Mouse (Mus musculus) megakaryocyte, adult 5-6 weeks (primary cell): Measurements from ENCODE around the gene Myh11. TPM values are rescaled to one million over a fixed set of nuclear protein-coding genes. Genes with fewer than 3 reads are reported as not detected.
A peak's percentile ranks its signal among the peaks of the same experiment; 100 is the strongest.

Source experiments
- ATAC-seq: 2 replicates; pipeline ENCODE4 v1.8.0; 2016; ENCODE audit warnings: mild to moderate bottlenecking, inconsistent platforms; ENCODE audit not compliant: poor library complexity, severe bottlenecking
- total RNA-seq, 2 experiments: library from RNA; stranded (forward) in 1 of 2; stranded (reverse) in 1 of 2; fragments of 153-499, 151-499 nt in 1 of 2; fragments of 221-1000, 200-1000 nt in 1 of 2; gene quantifications; 2 replicates each; pipeline versions ENCODE4 v1.2.3 to v1.2.4; 2015 to 2017

Myh11 gene
- total RNA-seq, 2 experiments from 2014 or later: not detected

- no peak for ATAC-seq
These were observed 18.7 kb downstream of the Myh11 start for GRCm38 (mm10) chr16:14272374-14272965.

DNA sequence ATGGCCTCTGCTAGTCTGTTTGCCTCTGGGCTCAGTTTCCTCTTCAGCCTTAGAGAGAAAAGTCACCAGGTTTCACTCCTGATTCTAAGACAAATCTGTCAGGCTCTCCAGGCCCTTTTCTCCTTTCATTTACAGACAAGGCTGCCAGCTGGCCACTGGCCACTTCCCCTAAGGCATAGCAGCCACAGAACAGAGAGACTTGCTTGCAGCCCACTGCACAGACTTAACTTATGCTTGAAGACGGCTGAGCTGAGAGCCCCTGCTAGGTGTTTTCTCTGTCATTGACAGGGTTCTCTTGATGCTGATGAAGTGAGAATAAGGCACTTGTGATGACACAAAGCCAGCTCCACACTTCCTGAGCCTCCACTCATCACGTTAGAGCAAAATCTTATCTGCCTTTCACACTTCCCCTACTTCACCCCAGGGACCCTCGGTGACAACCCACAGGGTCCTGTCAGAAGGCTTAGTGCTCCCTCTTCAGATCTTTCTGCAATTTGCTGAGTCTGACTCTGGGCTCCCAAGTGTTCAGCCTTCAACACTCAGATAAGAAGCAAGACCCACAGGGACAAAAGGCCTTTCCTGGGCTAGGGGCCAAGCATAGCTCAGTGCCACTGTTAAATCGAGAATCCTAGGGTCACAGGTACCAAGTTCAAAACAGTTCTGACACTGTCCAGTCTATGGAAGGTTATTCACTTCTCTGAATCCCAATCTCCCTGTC is 25.8 kb downstream of the Myh11 start:
- no peak for ATAC-seq

DNA sequence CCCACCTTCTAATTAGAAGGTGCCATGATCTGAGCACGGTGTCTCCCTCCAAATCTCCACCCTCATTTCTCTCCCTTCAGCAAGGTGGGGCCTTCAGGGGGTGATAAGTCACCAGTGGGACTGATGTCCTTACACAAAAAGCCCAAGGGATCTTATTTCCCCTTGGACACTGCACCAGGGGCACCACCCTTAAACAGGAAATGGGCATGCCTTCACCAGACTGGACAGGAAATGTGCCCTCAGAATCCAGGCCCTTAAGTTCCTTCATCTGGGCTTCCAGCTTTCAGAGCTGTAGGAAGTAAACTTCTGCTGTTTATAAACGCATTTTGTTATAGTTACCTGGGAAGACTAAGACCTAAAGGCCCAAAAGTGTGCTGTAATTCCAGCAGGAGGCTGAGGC is 26.7 kb downstream of the Myh11 start:
- no peak for ATAC-seq

- no peak for ATAC-seq
These were observed 27.9 kb downstream of the Myh11 start for GRCm38 (mm10) chr16:14263241-14263640.

DNA sequence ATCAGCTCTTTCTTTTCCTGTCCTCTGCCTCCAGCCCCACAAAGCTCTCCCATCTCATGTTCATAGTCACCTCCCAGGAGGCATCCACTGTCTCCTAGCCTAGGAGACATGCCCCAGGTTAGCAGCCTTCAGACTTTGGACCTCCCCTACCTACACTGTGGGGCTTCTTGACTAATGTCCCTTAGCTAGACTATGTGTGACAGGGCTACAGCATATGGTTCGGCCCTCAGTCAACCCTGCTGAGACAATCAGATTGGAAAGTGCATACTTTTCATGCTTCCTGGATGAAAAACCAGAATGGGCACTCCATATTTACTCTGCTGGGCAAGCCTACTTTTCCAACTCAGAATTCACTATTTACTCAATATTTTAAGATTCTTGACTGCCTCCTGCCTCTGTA is 28.8 kb downstream of the Myh11 start:
- no peak for ATAC-seq

GRCm38 (mm10) chr16:14258856-14259255 is 32.3 kb downstream of the Myh11 start:
- no peak for ATAC-seq

DNA sequence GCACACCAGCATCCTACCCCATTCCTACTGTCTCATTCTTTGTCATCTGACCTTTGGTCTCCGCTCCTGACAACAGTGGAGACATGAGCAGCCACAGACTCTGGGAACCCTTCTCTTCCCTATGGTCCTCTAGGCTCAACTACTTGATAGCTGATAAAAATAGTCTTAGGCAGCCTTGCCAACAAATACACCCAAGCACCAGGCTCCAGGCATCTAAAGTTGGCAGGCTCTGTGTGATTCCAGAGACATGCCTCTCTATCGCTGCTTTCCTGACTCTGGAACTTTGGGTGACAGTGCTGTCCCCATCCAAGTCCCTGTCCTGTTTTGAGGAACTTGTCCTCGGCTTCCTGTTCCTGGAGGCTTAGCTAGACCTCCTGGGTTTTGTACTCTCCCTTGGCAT is 37.6 kb downstream of the Myh11 start:
- ATAC-seq: no peak

DNA sequence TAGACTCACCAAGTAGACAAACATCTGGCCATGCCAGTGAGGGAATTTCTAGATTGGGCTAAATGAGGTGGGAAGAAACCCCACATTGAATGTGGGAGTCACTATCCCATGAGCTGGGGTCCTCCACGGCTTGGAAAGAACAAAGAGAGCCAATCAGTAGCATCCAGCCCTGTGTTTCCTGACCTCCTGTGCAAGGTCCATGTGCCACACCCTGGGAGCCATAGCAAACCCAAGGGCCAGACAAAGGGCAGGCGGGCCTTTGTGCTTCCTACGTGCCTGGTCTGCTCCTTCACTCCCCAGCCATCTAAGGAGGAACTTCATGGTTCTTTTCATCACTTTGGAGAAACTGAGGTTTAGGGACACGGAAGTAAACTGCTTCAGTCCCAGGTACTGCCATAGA is 38.3 kb downstream of the Myh11 start:
- no peak for ATAC-seq

- ATAC-seq: no peak
These were observed 41.3 kb downstream of the Myh11 start for GRCm38 (mm10) chr16:14249913-14250312.

- no peak for ATAC-seq
These were observed 48.6 kb downstream of the Myh11 start for GRCm38 (mm10) chr16:14242553-14242952.

DNA sequence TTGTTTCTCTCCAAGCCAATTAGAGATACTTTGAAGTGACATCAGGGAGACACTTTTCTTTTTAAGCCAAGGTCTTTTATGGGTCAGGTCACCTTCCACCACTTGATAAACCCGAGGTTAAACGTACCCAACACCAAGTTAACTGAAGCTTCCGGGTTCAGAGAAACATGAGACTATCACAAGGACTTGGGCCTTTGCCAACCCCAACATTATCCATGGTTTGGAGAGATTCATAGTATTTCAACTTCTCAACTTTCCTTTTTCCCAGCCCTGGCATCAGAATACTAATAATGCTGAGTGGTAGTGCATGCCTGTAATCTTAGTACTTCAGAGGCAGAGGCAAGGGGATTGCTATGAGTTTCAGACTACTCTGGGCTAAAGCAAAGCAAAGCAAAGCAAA is 49.1 kb downstream of the Myh11 start:
- ATAC-seq: no peak

DNA sequence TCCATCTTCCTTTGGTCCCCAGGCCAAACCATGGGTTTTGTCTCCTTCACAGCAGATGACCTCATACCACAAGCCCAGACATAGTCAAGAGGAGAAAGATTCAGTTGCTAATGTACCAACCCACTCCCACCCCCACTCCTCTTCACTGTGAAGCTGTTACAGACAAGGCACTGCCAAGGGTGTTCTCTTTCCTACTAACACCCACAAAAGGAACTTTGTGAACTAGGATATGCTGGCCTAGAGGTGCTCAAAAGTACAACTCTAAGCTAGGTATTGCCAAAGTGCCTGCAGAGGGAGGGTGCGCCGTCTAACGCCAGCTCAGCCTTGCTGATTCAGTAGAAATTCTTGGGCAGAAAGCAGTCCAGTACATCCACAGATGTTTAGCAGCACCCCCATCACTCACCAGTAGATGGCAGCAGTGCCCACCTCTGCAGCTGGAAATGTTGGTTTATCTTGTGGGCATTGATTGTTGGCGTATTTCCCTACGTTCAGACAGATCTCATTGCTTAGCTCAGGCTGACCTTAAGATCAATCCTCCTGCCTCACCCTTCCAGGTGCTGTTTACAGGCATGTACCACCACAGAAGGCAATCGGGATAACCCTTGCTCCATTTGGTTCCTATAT is 54.0 kb downstream of the Myh11 start:
- peak; percentile 88 for ATAC-seq

DNA sequence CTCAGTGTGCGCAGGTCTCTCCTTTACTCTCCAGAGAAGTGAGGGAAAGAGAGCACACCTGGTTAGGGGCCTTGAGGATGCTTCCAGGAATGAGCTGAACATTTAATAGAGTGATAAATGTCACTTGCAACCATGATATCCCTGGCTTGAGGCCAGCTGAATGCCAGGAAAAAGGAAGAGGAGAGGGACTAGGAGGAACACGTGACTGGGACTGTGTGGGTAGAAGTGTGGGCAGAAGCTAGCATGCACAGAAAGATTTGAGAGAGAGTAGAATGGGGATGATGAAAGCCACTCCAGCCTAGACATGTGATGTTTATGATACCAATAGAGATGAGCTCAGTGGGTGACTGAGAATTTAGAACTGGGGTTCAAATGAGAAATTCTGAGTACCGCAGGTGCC is 76.0 kb downstream of the Myh11 start:
- no peak for ATAC-seq

DNA sequence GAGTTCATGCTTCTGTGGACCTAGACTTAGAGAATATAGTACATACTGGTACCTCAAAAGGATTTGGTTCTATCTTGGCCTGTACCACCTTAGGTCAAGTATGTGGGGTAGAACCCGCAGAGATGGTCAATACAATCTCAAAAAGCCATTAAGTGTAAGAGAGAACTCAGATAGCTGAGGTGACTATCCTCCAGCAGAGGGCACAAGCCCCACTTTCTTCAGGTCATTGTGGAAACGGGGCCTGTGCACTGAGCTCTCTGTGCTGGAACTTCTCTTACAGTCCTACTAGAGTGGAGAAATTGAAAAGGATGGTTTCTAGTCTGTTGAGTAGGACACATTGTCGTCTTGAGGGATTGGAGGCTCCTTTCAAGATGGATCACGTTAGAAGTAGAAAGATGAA is 92.4 kb downstream of the Myh11 start:
- ATAC-seq: no peak

- ATAC-seq: peak; percentile 60; the same call in 1 of the 2 replicates
These were observed 95.7 kb downstream of the Myh11 start for GRCm38 (mm10) chr16:14195427-14195826.

DNA sequence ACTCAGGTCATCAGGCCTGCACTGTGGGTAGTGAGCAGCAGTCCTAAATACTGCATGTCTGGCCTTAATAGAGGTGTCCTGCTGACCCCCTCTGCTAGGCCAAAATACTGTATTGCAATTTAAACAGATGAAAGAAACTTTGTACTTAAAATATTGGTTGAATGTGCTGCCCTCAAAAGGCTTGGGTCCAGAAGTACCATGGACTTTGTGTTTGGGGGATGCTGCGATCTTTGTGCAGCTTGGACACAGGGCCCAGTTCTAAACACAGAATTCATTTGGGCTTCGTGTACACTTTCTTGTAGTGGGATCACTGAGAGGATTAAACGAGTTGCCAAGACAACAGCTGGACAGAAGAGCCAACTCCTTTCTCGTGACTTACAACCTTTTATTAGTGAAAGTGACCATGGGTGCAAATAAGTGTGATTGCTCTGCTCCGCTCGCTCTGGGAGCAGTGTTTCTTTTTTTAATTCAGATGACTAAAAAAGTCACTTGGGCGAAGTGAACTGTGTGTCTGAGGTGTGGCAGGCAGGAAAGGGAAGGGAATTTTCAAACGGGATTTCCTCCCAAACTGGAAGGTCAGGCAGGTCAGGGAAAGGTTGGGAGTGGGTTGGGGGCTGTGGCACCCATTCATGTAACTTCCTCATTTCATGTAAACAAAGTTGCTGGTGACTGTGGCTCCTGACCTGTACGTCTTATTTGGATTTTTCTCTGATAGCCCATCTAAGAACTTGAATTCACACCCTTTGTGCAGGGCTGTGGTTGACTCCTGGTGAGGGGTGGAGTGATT is 96.8 kb downstream of the Myh11 start:
- ATAC-seq: no peak

DNA sequence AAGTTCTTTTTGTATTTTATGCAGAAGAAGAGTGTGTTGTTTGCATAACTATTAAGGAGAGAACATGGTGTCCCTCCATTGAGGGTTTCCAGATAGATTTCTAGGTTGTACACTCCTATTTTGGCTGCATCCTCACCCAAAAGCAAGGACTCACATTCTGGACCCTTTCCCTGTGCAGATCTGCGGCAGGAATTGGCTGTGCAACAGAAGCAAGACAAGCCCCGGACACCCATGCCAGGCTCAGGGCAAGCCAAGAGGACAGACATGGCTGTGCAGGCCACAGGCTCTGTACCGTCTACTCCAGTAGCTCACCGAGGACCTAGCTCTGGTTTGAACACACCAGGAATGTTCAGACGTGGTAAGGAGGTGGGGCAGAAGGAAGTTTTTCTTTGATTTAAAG is 105.7 kb downstream of the Myh11 start:
- no peak for ATAC-seq

DNA sequence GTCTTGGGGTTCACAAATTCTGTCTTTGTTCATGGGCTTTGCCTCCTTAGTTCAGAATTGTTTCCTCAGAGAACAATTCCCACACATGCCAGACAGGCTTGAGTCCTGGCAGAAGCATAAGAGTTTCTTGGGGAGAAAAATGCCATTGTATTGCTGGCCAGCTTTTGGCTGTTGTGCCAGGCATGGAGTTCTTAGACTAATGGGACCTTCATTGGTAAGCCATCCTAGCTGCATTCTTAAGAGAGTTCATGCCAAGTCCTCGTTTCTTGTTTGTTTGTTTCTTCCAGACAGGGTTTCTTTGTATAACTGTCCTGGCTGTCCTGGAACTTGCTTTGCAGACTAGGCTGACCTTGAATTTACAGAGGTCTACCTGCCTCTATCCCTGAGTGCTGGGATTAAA is 107.3 kb downstream of the Myh11 start:
- ATAC-seq: no peak

DNA sequence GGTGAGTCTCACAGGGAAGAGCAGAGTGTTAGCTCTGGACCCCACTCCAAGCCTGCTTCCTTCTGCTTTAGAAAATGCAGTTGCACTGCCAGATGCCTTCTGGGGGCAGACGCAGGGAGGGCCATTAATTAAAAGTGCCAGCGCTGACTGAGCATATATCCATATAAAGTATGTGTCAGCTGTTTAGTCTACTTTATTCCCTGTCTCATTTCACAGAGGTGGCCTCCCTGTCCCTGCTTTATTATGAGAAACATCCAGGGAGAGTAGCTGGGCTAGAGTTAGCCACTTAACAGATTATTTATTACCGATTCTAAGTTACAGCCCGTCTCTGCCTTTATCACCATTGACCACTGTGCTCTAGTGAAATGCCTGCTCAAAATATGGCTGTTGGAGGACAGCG is 108.8 kb downstream of the Myh11 start:
- ATAC-seq: no peak

GRCm38 (mm10) chr16:14180163-14180733 is 110.9 kb downstream of the Myh11 start:
- no peak for ATAC-seq

DNA sequence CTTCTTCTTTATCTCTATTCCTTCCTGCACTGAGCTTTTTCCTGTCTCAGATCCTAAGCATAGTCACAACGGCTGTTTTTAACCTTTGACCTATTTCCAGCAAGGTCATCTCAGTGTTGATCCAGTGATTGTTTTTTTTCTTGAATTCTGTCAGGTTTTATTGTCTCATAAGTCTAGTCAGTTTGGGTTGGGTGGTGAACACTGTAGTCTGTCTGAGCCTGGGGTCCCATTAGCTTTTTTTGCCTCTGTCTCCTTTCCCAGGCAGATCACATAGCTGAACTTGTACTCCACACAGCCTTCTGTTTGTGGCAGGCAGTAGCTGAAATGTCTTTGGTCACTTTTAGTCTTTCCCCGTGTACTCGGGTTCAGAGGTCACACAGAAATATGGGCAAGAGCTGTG is 113.1 kb downstream of the Myh11 start:
- ATAC-seq: no peak
